Mouse (Mus musculus): ENCODE measurements around the gene Rcbtb1.

The Rcbtb1 gene

GRCm38 (mm10) chr14:59274961-59275360, 74.0 kb downstream of the Rcbtb1 start:
- in situ Hi-C loops (cut with MboI, MseI) = loop anchor here (5.0 kb wide), 1 partner anchor 42 kb away; no protein-coding TSS in a partner anchor
